Mouse (Mus musculus): ENCODE data around the gene Uvrag. TPM values are rescaled to one million over a fixed set of nuclear protein-coding genes. Genes with fewer than 3 reads are reported as not detected.

Gene Uvrag
- total and polyA plus RNA-seq, 3 experiments, result 15.0 to 19.5 TPM; not detected in 1

DNA sequence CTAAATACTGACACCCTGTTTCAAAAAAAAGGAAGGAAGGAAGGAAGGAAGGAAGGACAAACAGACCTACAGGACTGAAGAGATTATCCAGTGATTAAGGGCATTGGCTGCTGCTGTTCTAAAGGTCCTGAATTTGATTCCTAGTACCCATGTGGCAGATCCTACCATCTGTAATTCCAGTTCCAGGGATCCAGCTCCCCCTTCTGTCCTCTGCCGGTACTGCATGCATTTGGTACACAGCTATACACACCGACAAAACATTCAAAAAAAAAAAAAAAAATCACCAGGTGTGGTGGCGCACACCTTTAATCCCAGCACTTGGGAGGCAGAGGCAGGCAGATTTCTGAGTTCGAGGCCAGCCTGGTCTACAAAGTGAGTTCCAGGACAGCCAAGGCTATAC lies 45.8 kb downstream of the Uvrag start:
- H3K4me3 ChIP-seq (ENCODE audit: control insufficient read depth in 1 of 2, insufficient read depth in 1 of 2, low read depth in 2 of 2, low read length in 2 of 2), result no peak overlapping the region
- no peak overlapping the region for H3K9ac ChIP-seq (ENCODE audit: control insufficient read depth, low read depth, low read length, poor library complexity, severe bottlenecking)
- H3K79me2 ChIP-seq (ENCODE audit: control insufficient read depth, insufficient read depth, low read length, poor library complexity), result no peaks in the 10 kb centered on the region
- H3K27ac ChIP-seq (ENCODE audit: control insufficient read depth, low read depth, low read length), result no peak overlapping the region
- no peaks in the 10 kb centered on the region for H3K36me3 ChIP-seq (ENCODE audit: control insufficient read depth in 1 of 2, insufficient read depth in 2 of 2, low read length in 2 of 2)
- H3K9me3 ChIP-seq (replicated peaks; ENCODE audit: insufficient read depth, low read length), result no peaks in the 10 kb centered on the region
- TF ChIP-seq CTCF (IDR thresholded peaks at IDR 0.05 in 2 of 3, conservative IDR thresholded peaks at IDR 0.05 in 1 of 3; ENCODE audit: control insufficient read depth in 1 of 3, insufficient read depth in 1 of 3, low read depth in 2 of 3, low read length in 3 of 3, poor library complexity in 1 of 3, severe bottlenecking in 1 of 3) (peak; percentile 55 to 60 (median 58)), NRF1 (IDR thresholded peaks at IDR 0.05; ENCODE audit: insufficient read depth, low read depth, low read length, poor library complexity, severe bottlenecking) (no peak), RAD21 (IDR thresholded peaks at IDR 0.05; ENCODE audit: low read depth, low read length) (peak; percentile 64), SMC3 (IDR thresholded peaks at IDR 0.05; ENCODE audit: low read depth, low read length) (peak; percentile 62), ZC3H11A (IDR thresholded peaks at IDR 0.05; ENCODE audit: low read depth, low read length) (no peak; the same call in 1 of the 2 replicates)
- no peaks in the 10 kb centered on the region for H3K27me3 ChIP-seq (ENCODE audit: control insufficient read depth in 1 of 2, insufficient read depth in 2 of 2, low read length in 2 of 2)
- no peaks in the 10 kb centered on the region for H3K4me1 ChIP-seq (ENCODE audit: control insufficient read depth in 1 of 2, insufficient read depth in 2 of 2, low read length in 2 of 2)
- peak; percentile 68 for DNase-seq (ENCODE audit: low read depth, low spot score)

DNA sequence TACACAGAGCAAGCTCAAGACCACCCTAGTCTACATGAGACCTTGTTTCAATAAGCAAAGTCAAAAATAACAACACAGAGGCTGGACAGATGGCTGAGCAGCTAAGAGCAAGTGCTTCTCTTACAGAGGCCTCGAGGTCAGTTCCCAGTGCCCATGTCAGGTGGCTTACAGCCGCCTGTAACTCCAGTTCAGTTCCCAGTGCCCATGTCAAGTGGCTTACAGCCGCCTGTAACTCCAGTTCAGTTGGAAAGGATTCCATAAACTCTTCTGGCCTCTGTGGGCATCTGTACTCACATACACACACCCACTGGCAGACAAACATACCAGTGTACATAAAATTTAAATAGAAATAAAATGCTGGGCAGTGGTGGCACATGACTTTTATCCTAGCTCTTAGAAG lies 46.6 kb downstream of the Uvrag start:
- Histone ChIP-seq H3K27ac (ENCODE audit: control insufficient read depth, low read depth, low read length) (no peak overlapping the region), H3K27me3 (ENCODE audit: control insufficient read depth in 1 of 2, insufficient read depth in 2 of 2, low read length in 2 of 2) (no peaks in the 10 kb centered on the region), H3K9me3 (replicated peaks; ENCODE audit: insufficient read depth, low read length) (no peaks in the 10 kb centered on the region), H3K79me2 (ENCODE audit: control insufficient read depth, insufficient read depth, low read length, poor library complexity) (no peaks in the 10 kb centered on the region), H3K36me3 (ENCODE audit: control insufficient read depth in 1 of 2, insufficient read depth in 2 of 2, low read length in 2 of 2) (0 out of 4 replicates have a peak, but pooled peaks cover 0 to 1% of the 10 kb centered on the region in 2 experiments), H3K4me3 (ENCODE audit: control insufficient read depth in 1 of 2, insufficient read depth in 1 of 2, low read depth in 2 of 2, low read length in 2 of 2) (no peak overlapping the region), H3K9ac (ENCODE audit: control insufficient read depth, low read depth, low read length, poor library complexity, severe bottlenecking) (no peak overlapping the region), H3K4me1 (ENCODE audit: control insufficient read depth in 1 of 2, insufficient read depth in 2 of 2, low read length in 2 of 2) (no peaks in the 10 kb centered on the region)
- DNase-seq (ENCODE audit: low read depth, low spot score), result no peak
- no peak for TF ChIP-seq MXI1 (IDR thresholded peaks at IDR 0.05; ENCODE audit: low read depth, low read length)
- TF ChIP-seq TBP (IDR thresholded peaks at IDR 0.05; ENCODE audit: low read depth, low read length), result no peak
- no peak for TF ChIP-seq MAX (IDR thresholded peaks at IDR 0.05; ENCODE audit: low read length)
- no peak for TF ChIP-seq ZMIZ1 (IDR thresholded peaks at IDR 0.05; ENCODE audit: low read depth, low read length)
- no peak for TF ChIP-seq MAZ (IDR thresholded peaks at IDR 0.05; ENCODE audit: low read depth, low read length)
- TF ChIP-seq MYB (IDR thresholded peaks at IDR 0.05; ENCODE audit: low read depth, low read length), result no peak
- TF ChIP-seq ZC3H11A (IDR thresholded peaks at IDR 0.05; ENCODE audit: low read depth, low read length), result no peak
- no peak for TF ChIP-seq ELF1 (IDR thresholded peaks at IDR 0.05; ENCODE audit: low read depth, low read length)
- TF ChIP-seq CHD1 (IDR thresholded peaks at IDR 0.05; ENCODE audit: low read depth, low read length), result no peak
- no peak for TF ChIP-seq HCFC1 (IDR thresholded peaks at IDR 0.05; ENCODE audit: low read depth, low read length)
- no peak for TF ChIP-seq MAFK (IDR thresholded peaks at IDR 0.05; ENCODE audit: borderline replicate concordance, low read depth, low read length)
- no peak for TF ChIP-seq MEF2A (IDR thresholded peaks at IDR 0.05; ENCODE audit: extremely low read depth, insufficient replicate concordance, low read depth, low read length, poor library complexity, severe bottlenecking)
- no peak for TF ChIP-seq TAL1 (IDR thresholded peaks at IDR 0.05; ENCODE audit: low read length)
- no peak for TF ChIP-seq TCF12 (IDR thresholded peaks at IDR 0.05; ENCODE audit: low read depth, low read length)
- TF ChIP-seq NRF1 (IDR thresholded peaks at IDR 0.05; ENCODE audit: insufficient read depth, low read depth, low read length, poor library complexity, severe bottlenecking), result no peak
- no peak for TF ChIP-seq POLR2AphosphoS2 (IDR thresholded peaks at IDR 0.05; ENCODE audit: low read length)
- no peak for TF ChIP-seq KAT2A (conservative IDR thresholded peaks at IDR 0.05; ENCODE audit: low read depth, low read length)
- no peak for TF ChIP-seq USF1 (IDR thresholded peaks at IDR 0.05; ENCODE audit: low read depth, low read length)
